Mouse (Mus musculus) cortical plate, adult 2 months (tissue): Measurements from ENCODE around the gene Galnt2. TPM values are rescaled to one million over a fixed set of nuclear protein-coding genes. Genes with fewer than 3 reads are reported as not detected.

ENCODE experiments used
- H3K27ac ChIP-seq: fragments of 200-500 bp; 2 replicates; pipeline ENCODE4 v1.5.1; 2012; ENCODE audit warnings: low read length, control low read depth, inconsistent platforms; ENCODE audit not compliant: insufficient read depth
- H3K4me1 ChIP-seq: fragments of 200-500 bp; 2 replicates; pipeline ENCODE4 v1.6.1; 2011; ENCODE audit warnings: low read length; ENCODE audit not compliant: control insufficient read depth, insufficient read depth
- H3K4me3 ChIP-seq: fragments of 200-500 bp; 2 replicates; pipeline ENCODE4 v1.5.1; 2011; ENCODE audit warnings: mild to moderate bottlenecking, low read length, control low read depth; ENCODE audit not compliant: insufficient read depth
- CTCF ChIP-seq: fragments of 200-500 bp; IDR thresholded peaks from 2 replicates; pipeline ENCODE4 v1.5.1; 2011; ENCODE audit warnings: mild to moderate bottlenecking, control low read depth, low read length; ENCODE audit not compliant: insufficient read depth; ENCODE audit errors: extremely low read depth
- POLR2A ChIP-seq: fragments of 200-500 bp; IDR thresholded peaks from 2 replicates; pipeline ENCODE4 v1.6.1; 2011; ENCODE audit warnings: mild to moderate bottlenecking, low read length, control low read depth; ENCODE audit not compliant: insufficient read depth; ENCODE audit errors: extremely low read depth
- polyA plus RNA-seq: library from polyadenylated mRNA; depleted of rRNA; stranded (reverse); fragments of >200 nt; gene quantifications from 2 replicates; pipeline ENCODE4 v1.2.3, GENCODE M21; 2012

Galnt2 gene
- polyA plus RNA-seq, 1 experiment: 25.3 TPM

DNA sequence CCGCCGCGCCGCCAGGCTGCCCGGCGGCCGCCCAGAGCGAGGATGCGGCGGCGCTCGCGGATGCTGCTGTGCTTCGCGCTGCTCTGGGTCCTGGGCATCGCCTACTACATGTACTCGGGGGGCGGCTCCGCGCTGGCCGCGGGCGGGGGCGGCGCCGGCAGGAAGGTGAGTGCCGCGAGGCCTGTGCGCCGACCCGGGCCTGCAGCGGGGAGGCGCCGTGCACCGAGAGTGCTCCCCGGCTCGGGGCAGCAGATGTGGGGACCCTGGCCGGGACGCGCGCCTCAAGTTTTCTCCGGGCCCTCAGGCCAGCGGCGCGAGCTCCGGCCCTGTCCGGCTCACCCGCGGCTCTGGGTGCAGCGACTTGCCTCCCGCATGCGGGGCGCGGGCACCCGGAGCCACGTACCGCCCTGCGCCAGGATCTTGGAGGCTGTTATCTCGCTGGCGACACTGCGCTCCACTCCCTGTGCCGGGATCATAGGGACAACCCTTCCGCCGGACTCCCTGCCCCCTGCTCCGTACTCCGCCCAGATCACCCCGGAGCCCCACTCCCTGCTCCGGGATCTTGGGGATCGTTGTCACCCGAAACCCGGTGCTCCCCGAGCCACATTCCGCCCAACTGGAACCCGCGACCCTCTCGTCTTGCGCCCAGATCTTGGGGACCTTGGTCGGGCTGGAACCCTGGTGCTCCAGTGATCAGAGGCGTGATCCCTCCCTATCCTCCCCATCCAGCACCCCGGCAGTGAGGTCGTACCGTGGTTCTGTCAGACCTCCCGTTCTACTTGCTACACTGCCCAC is 491 bp downstream of the Galnt2 start:
- peaks cover 1% of the 10 kb centered on the region; the same call in 1 of the 2 replicates for H3K4me1 ChIP-seq
- TF ChIP-seq POLR2A (no peak), CTCF (no peak)
- no peak overlapping the region for H3K27ac ChIP-seq
- peak overlapping the region; percentile 62 for H3K4me3 ChIP-seq

- peak overlapping the region; percentile 62 for H3K4me3 ChIP-seq
- peaks cover 1% of the 10 kb centered on the region; the same call in 1 of the 2 replicates for H3K4me1 ChIP-seq
- TF ChIP-seq CTCF: no peak
- TF ChIP-seq POLR2A: no peak
- H3K27ac ChIP-seq: no peak overlapping the region
These were observed 1.0 kb downstream of the Galnt2 start for GRCm38 (mm10) chr8:124232280-124232600.

GRCm38 (mm10) chr8:124234496-124234895 is 3.3 kb downstream of the Galnt2 start:
- Histone ChIP-seq H3K4me1 (peaks cover 1% of the 10 kb centered on the region; the same call in 1 of the 2 replicates), H3K4me3 (no peak overlapping the region), H3K27ac (no peak overlapping the region)
- no peak for TF ChIP-seq POLR2A
- no peak for TF ChIP-seq CTCF

- peaks cover 1% of the 10 kb centered on the region; the same call in 1 of the 2 replicates for H3K4me1 ChIP-seq
- TF ChIP-seq POLR2A (no peak), CTCF (no peak)
- H3K27ac ChIP-seq: no peak overlapping the region
- no peak overlapping the region for H3K4me3 ChIP-seq
These were observed 4.3 kb downstream of the Galnt2 start for GRCm38 (mm10) chr8:124235536-124235935.

GRCm38 (mm10) chr8:124239350-124239749 is 8.2 kb downstream of the Galnt2 start:
- H3K4me1 ChIP-seq: no peaks in the 10 kb centered on the region
- H3K4me3 ChIP-seq: no peak overlapping the region
- TF ChIP-seq POLR2A (no peak), CTCF (no peak)
- H3K27ac ChIP-seq: no peak overlapping the region

GRCm38 (mm10) chr8:124240932-124241331 is 9.7 kb downstream of the Galnt2 start:
- Histone ChIP-seq H3K4me1 (no peaks in the 10 kb centered on the region), H3K27ac (no peak overlapping the region), H3K4me3 (no peak overlapping the region)
- TF ChIP-seq POLR2A (no peak), CTCF (no peak)

GRCm38 (mm10) chr8:124242208-124242607 is 11.0 kb downstream of the Galnt2 start:
- H3K4me3 ChIP-seq: no peak overlapping the region
- no peaks in the 10 kb centered on the region for H3K4me1 ChIP-seq
- TF ChIP-seq POLR2A (no peak), CTCF (no peak)
- H3K27ac ChIP-seq: no peak overlapping the region

- TF ChIP-seq POLR2A (no peak), CTCF (no peak)
- no peak overlapping the region for H3K4me3 ChIP-seq
- no peak overlapping the region for H3K27ac ChIP-seq
- H3K4me1 ChIP-seq: no peaks in the 10 kb centered on the region
These were observed 11.7 kb downstream of the Galnt2 start for GRCm38 (mm10) chr8:124242913-124243312.

DNA sequence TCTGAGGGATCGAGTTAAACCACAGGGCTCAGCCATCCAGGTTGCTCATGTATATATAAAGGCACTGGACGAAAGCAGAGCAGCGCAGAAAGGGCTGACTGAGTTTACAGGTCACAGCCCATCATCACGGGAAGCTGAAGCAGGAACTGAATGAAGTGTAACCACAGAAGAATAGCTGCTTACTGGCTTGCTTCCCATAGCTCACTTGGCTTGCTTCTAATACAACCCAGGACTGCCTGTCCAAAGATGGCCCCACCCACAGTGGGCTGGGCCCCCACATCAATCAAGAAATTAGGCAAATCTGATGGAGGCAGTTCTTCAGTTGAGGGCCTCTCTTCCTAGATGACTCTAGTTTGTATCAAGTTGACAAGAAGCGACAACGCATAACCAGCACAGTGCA is 16.4 kb downstream of the Galnt2 start:
- no peak overlapping the region for H3K27ac ChIP-seq
- H3K4me3 ChIP-seq: no peak overlapping the region
- TF ChIP-seq POLR2A (no peak), CTCF (no peak)
- peaks cover 4% of the 10 kb centered on the region for H3K4me1 ChIP-seq

DNA sequence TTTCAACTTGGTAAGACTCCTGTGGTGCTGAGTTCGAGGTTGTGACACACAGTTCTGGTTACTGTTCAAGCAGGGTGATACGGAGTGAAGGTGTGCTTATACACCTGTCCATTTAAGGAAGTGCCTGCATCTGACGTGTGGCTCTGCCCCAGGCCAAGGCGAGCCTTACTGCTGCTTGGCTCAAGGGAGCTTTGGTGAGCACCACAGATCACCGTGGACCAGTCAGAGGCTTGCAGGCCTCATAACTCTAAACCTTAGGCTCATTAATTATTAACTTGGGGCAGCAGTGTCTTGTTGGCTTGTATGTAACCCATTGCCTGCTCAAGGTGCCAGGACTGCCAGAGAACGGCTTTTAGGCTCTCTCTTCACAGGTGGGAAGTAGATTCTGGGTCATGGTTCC is 17.5 kb downstream of the Galnt2 start:
- H3K4me3 ChIP-seq: no peak overlapping the region
- no peak for TF ChIP-seq CTCF
- no peak for TF ChIP-seq POLR2A
- H3K4me1 ChIP-seq: peaks cover 7% of the 10 kb centered on the region
- no peak overlapping the region for H3K27ac ChIP-seq
